Mouse (Mus musculus): ENCODE measurements around the gene Cacnb4.

Gene Cacnb4

DNA sequence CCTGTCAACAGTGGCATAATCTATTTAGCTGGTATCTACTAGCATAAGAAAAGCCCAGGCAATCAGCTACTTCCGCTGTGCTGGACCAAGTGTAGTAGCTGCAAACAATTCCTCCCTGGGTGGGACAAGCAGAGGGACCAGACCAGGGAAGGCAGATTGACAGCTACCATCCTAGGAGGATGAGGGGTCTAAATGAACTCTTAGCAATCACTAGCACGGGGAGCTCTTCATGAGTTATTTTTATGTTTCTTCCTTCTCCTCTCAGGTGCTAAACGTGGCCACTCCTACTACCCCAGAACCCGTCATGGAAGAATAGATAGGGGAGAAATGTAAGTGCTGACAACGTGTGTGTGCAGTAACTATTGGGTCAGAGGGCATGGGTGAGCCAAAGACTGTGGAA is 105.8 kb downstream of the Cacnb4 start:
- no peak for DNase-seq (ENCODE audit: low read depth, low spot score)

- DNase-seq (ENCODE audit: low read depth, low spot score), result no peak
Measured at GRCm38 (mm10) chr2:52570171-52570570, 106.5 kb downstream of the Cacnb4 start.

DNA sequence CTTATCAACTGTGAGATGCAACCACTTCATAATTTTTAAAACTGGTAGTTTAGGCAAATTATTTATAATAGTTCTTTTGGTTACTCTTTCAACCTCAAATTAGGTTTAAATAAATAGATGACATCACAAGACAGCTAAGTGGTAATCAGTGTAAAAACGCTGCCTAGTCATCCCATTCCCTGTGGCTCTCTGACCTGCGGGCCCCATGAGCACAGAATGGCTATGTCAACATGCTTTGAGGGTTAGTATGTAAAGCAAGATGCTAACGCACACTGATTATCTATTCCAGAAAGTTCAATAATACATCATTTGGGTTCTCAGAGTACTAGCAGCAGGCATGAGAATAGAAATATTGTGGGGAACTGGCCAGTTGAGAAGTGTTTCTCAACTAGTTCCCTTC is 108.5 kb downstream of the Cacnb4 start:
- no peak for DNase-seq (ENCODE audit: low read depth, low spot score)

DNA sequence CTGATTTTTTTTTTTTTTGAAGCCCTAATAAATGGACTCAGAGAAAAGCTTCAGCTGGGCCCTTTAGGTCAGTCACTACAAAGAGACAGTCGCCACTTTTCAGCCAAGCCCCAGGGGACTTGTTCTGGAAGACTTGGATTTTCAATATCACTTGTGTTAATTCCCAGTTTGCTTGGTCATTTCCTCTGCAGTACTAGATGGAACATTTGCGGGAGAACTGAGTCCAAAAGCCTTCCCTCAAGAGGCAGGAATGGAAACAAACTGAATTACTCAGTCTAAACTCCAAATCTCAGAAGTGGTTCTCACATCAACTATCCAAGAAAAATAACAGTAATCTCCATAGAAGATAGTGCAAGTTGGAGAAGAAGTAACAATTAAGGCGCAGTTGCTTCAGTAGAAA is 109.2 kb downstream of the Cacnb4 start:
- no peak for DNase-seq (ENCODE audit: low read depth, low spot score)

DNA sequence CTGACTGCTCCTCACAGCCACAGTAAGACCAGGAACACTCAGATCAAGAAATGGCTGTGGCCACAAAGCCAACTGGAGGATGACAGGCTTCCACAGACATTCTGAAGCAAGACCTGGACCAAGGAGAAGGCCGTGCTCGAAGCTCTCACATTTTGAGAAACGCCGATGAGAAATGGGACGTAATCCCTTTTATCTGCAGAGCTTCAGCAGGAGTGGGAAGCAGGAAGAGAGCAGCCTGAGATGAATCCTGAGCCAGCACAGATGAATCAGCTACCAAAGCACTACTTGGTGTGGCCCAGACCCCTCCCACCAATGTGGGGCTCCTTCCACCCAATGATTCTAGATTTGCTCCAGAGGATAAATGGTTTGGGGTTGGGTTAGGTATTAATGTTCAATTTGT is 113.4 kb downstream of the Cacnb4 start:
- no peak for DNase-seq (ENCODE audit: low read depth, low spot score)

- no peak for DNase-seq (ENCODE audit: low read depth, low spot score)
Measured at GRCm38 (mm10) chr2:52562356-52562755, 114.3 kb downstream of the Cacnb4 start.

- DNase-seq (ENCODE audit: low read depth, low spot score), result no peak
Measured at GRCm38 (mm10) chr2:52561137-52561536, 115.5 kb downstream of the Cacnb4 start.

- no peak for DNase-seq (ENCODE audit: low read depth, low spot score)
Measured at GRCm38 (mm10) chr2:52560266-52560665, 116.4 kb downstream of the Cacnb4 start.

DNA sequence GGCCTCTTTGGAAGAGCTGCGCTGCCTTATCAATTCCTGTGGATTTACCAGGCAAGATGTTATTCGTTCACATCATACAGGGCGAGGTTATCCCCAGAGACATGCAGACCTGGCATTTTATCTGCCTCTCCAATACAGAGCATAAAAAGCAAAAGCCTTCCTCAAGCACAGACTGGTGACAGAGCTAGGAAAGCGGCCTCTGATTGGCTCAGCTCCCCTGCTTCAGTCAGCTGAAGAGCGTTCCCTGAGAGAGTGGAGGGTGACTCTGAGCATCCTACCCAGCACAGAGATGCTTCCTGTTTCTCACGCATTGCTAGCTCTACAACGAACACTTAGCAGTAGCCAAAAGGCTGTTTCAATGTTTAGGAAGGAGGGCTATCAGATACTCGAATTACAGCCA is 118.2 kb downstream of the Cacnb4 start:
- no peak for DNase-seq (ENCODE audit: low read depth, low spot score)

DNA sequence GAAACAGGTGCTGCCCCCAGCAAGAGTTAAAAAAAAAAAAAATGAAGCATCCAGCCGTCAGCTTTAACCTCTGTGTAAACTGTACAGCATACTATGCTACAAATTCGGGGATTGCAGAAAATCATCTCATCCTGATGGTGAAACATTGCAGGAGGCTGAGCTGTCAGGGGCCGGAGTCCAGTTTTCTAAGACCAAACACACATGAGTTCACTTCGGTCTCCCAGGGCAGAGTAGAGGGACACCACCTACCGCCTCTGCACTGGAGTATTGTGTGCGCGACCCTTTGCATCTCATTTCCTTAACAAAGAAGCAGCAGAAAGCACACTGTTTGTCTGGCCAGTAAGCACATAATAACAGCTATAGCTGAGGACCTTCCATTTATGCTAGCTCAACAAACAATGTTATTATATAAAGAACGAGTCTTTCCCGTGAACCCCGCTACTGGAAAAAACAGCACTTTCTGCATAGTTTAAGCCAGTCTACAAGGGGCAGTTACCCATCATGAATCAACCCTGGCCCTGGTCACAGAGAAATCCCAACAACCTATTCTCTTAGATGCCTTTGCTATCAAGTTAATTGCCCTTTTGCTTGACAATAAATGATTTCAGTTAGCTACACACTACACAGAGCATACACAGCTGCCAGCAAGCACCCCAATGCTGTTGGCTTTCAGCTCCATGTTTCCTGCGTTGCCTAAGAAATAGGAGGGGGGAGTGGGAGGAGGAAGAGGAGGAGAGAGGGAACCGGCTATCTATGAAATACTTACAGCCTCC is 118.9 kb downstream of the Cacnb4 start:
- DNase-seq (ENCODE audit: low read depth, low spot score), result no peak

DNA sequence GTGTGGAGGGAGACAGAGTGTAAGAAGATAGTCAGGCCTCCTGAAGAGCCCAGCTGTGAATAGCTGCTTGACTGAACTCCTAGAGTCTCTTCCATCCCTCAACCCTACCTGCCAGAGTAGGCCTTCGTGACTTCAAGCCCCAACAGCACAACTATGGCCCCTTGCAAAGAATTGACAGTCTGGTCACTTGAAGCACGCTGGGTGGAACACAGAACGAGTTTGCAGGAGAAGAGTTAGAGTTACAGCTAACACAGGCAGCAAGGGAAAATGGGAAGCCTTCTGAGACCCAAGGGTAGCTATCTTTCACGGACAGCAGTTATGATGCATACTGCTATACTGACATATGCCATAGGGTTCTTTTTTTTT is 119.7 kb downstream of the Cacnb4 start:
- no peak for DNase-seq (ENCODE audit: low read depth, low spot score)

- no peak for DNase-seq (ENCODE audit: low read depth, low spot score)
Measured at GRCm38 (mm10) chr2:52556298-52556960, 120.2 kb downstream of the Cacnb4 start.

- no peak for DNase-seq (ENCODE audit: low read depth, low spot score)
Measured at GRCm38 (mm10) chr2:52548401-52548800, 128.2 kb downstream of the Cacnb4 start.

DNA sequence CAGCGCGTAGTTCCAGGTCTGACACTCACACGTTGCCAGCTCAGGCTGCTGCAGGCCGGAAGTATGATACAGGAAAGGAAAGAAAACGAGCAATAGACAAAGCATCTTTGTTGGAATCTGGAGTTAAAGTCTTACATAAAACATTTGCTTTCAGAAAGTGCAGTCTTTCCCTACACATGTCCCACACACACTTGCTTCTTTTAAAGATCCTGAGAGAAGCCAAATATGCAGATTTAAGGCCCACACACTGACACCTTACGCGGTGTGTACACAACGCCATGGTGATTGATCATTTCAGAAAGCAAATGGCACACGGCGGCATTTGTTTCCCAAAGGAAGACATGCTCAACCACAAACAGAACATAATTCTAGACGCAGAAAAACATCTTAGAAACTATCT is 129.3 kb downstream of the Cacnb4 start:
- DNase-seq (ENCODE audit: low read depth, low spot score), result no peak

DNA sequence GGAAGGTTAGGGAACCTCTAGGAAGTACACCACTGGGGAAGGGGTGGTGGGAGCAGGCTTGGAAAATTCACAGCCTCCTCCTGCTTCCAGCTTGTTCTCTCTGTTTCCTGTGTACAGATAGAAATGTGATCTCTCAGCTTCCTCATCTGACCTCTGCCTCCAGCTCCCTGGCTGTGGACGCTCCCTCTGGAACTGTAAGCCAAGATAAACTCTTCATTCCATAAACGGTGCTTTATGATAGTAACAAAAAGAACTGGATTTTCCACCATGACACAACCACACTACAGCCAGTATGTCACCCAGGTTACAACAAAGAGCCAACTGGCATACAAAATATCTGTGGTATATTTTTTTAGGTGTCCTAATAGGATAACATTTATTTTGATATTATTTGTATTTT is 132.1 kb downstream of the Cacnb4 start:
- DNase-seq (ENCODE audit: low read depth, low spot score), result no peak

DNA sequence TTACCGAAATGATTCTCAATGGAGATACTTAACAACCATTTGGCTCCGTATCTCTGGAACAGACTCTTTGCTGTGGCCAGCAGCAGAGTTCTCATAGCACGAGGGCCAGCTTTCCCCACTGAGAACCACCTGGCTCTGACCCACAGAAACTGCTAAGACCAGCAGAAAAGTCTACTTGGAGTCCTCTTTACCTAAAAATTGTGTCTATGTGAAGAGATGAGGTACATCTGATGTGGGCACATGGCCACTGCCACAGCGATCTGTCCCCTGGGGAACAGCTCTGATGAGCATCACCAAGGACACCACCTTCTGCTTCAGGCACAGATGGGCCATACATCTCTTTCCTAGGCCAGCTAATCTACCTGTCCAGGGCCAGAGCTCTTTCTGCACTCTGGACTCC is 135.6 kb downstream of the Cacnb4 start:
- no peak for DNase-seq (ENCODE audit: low read depth, low spot score)

GRCm38 (mm10) chr2:52539318-52539717 is 137.3 kb downstream of the Cacnb4 start:
- DNase-seq (ENCODE audit: low read depth, low spot score), result no peak

- no peak for DNase-seq (ENCODE audit: low read depth, low spot score)
Measured at GRCm38 (mm10) chr2:52537645-52538044, 139.0 kb downstream of the Cacnb4 start.

DNA sequence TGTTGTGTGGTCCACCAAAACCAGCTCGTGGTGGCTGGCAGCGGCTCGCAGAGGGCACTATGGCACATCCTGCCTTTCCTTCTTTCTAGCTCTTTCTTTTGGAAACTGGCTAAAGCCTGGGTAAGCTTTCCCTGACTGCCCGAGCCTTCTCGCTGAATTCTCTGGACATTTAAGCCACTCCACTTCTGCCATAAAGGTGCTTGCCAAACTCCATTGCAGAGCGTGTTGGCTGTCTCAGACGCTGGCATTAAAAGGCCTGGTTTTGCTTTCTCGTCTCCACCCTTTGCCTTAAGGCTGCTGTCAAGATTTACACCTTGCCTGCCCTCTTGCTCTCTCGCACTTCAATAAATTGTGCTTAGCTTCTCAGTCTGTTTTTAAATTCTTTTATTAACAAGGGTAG is 139.5 kb downstream of the Cacnb4 start:
- DNase-seq (ENCODE audit: low read depth, low spot score), result no peak

DNA sequence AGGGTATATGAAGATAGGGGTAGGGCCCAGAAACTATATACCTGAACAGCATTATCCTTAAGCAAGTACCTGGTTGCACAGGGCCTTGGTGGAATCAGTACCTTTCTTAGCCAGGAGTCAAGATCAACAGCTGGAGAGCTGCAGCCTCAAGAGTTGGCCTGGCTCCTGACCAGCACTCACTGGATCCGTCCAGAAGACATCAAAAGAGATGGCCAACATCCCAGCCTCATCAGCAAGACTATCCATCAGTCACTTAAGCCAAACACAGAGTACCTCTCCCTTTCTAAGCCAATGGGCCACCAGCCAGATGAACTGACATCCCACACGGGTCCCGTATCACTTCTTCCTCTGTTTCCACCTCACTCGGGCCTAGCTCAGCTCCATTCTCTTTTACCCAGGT is 140.1 kb downstream of the Cacnb4 start:
- no peak for DNase-seq (ENCODE audit: low read depth, low spot score)

DNA sequence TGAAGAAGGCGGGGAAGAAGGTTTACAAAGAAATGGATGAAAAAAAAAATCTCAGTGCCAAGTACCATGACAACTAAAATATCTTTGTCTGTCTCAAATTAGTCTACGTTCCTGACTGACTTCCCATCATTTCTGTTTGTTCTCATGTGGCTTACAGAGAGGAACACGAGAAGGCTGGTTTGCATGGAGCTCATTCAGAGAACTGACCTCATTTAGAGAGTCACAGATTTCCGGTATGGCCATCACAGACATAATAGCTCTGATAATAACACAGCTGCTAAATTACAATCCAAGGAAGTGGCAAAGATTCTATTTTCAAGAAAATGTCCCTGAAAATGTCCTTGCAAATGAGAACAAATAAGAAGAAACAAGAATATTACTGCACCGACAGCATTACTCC is 142.9 kb downstream of the Cacnb4 start:
- no peak for DNase-seq (ENCODE audit: low read depth, low spot score)

DNA sequence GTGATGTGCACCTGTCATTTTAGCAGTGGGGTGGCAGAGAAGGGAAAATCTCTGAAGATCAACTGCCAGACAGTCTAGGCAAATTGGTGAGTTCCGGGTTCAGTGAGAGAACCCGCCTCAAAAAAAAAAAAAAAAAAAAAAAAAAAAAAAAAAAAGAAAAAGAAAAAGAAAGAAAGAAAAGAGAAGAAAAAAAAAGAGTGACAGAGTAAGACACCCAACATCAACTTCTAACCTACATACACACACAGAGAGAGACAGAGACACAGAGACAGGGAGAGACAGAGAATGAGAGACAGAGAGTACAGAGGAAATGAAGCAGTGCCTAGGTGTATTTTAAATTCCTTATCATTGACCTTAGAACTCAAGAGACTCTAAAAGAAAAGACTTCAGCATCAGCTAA is 146.1 kb downstream of the Cacnb4 start:
- no peak for DNase-seq (ENCODE audit: low read depth, low spot score)

DNA sequence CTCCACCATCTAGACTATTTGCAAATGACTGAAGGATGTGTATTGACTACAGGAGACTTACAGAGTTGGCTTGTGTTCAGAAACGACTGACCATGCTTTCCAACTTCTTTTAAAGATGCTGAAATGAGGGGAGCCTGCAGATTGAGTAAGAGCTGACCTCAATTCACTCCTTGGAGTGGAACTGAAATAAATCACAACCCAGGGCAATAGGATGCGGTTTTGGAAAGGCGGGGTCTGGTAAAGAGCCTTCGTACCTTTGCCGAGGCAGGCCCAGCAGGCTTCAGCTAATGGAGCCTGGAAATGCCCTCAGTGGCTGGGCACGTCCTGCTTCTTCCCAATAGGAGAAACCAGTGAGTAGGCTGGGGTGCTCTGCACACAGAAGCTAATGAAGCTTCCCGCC is 147.4 kb downstream of the Cacnb4 start:
- DNase-seq (ENCODE audit: low read depth, low spot score), result no peak

All from WW6 (cell line).